Mouse (Mus musculus): Measurements from ENCODE around the gene Hist1h4h. TPM values are rescaled to one million over a fixed set of nuclear protein-coding genes. Genes with fewer than 3 reads are reported as not detected.
A peak's percentile ranks its signal among the peaks of the same experiment; 100 is the strongest.

Gene Hist1h4h
- polyA plus RNA-seq, 1 experiment from 2014 or later: 6.9 TPM

GRCm38 (mm10) chr13:23515826-23516620, 14.8 kb upstream of the Hist1h4h start:
- Histone ChIP-seq H3K4me1 (peaks cover 3% of the 10 kb centered on the region; the same call in 1 of the 2 replicates), H3K4me2 (replicated peaks) (peak overlapping the region; percentile 68), H3K27ac (no peak overlapping the region), H3K4me3 (peak overlapping the region; percentile 31), H3K36me3 (no peaks in the 10 kb centered on the region), H3K9me3 (replicated peaks) (no peaks in the 10 kb centered on the region), H3K9ac (peak overlapping the region; percentile 39; the same call in 1 of the 2 replicates), H3K27me3 (no peaks in the 10 kb centered on the region)
- WGBS: 52% methylated on average over 15 of the region's 15 CpGs
- ATAC-seq (ENCODE audit: low FRiP score): no peak

- ATAC-seq (ENCODE audit: low FRiP score): peak; percentile 67
- Histone ChIP-seq H3K4me1 (peaks cover 3% of the 10 kb centered on the region; the same call in 1 of the 2 replicates), H3K4me3 (peak overlapping the region; percentile 41), H3K9ac (0 out of 2 replicates have a peak overlapping the region, but pooled peaks have one; percentile 18), H3K36me3 (no peaks in the 10 kb centered on the region), H3K27me3 (no peaks in the 10 kb centered on the region), H3K4me2 (replicated peaks) (peak overlapping the region; percentile 68), H3K9me3 (replicated peaks) (no peaks in the 10 kb centered on the region), H3K27ac (no peak overlapping the region)
- WGBS: under 1% methylated on average over 19 of the region's 19 CpGs
Measured at GRCm38 (mm10) chr13:23516822-23517602, 13.8 kb upstream of the Hist1h4h start.

- no peaks in the 10 kb centered on the region for H3K36me3 ChIP-seq
- H3K4me2 ChIP-seq (replicated peaks): peak overlapping the region; percentile 68
- H3K4me1 ChIP-seq: peaks cover 3% of the 10 kb centered on the region; the same call in 1 of the 2 replicates
- H3K9me3 ChIP-seq (replicated peaks): no peaks in the 10 kb centered on the region
- no peak overlapping the region for H3K27ac ChIP-seq
- H3K4me3 ChIP-seq: peak overlapping the region; percentile 41
- WGBS: under 1% methylated on average over 27 of the region's 27 CpGs
- H3K27me3 ChIP-seq: no peaks in the 10 kb centered on the region
- ATAC-seq (ENCODE audit: low FRiP score): peak; percentile 85
- no peak overlapping the region for H3K9ac ChIP-seq
Measured at GRCm38 (mm10) chr13:23517603-23518294, 13.1 kb upstream of the Hist1h4h start.

GRCm38 (mm10) chr13:23518295-23518603, 12.6 kb upstream of the Hist1h4h start:
- 0 out of 2 replicates have a peak, but pooled peaks have one; percentile 8 for ATAC-seq (ENCODE audit: low FRiP score)
- Histone ChIP-seq H3K4me3 (peak overlapping the region; percentile 41), H3K27me3 (no peaks in the 10 kb centered on the region), H3K4me1 (peaks cover 3% of the 10 kb centered on the region; the same call in 1 of the 2 replicates), H3K27ac (no peak overlapping the region), H3K9me3 (replicated peaks) (no peaks in the 10 kb centered on the region), H3K4me2 (replicated peaks) (peak overlapping the region; percentile 68), H3K9ac (no peak overlapping the region), H3K36me3 (no peaks in the 10 kb centered on the region)
- WGBS: 1% methylated on average over 6 of the region's 6 CpGs

GRCm38 (mm10) chr13:23518885-23519284, 12.0 kb upstream of the Hist1h4h start:
- Histone ChIP-seq H3K27me3 (no peaks in the 10 kb centered on the region), H3K36me3 (no peaks in the 10 kb centered on the region), H3K4me3 (peak overlapping the region; percentile 35), H3K4me1 (peaks cover 3% of the 10 kb centered on the region; the same call in 1 of the 2 replicates), H3K4me2 (replicated peaks) (peak overlapping the region; percentile 68), H3K27ac (peak overlapping the region; percentile 35; the same call in 1 of the 2 replicates), H3K9me3 (replicated peaks) (no peaks in the 10 kb centered on the region), H3K9ac (no peak overlapping the region)
- WGBS: 0% methylated on average over 6 of the region's 6 CpGs
- peak; percentile 49; the same call in 1 of the 2 replicates for ATAC-seq (ENCODE audit: low FRiP score)

- Histone ChIP-seq H3K4me1 (peaks cover 3% of the 10 kb centered on the region; the same call in 1 of the 2 replicates), H3K27ac (peak overlapping the region; percentile 35; the same call in 1 of the 2 replicates), H3K27me3 (no peaks in the 10 kb centered on the region), H3K4me2 (replicated peaks) (peak overlapping the region; percentile 68), H3K4me3 (peak overlapping the region; percentile 35), H3K9me3 (replicated peaks) (no peaks in the 10 kb centered on the region), H3K9ac (no peak overlapping the region), H3K36me3 (no peaks in the 10 kb centered on the region)
- WGBS: under 1% methylated on average over 10 of the region's 10 CpGs
- no peak for ATAC-seq (ENCODE audit: low FRiP score)
Measured at GRCm38 (mm10) chr13:23519416-23519815, 11.4 kb upstream of the Hist1h4h start.

GRCm38 (mm10) chr13:23521703-23522102, 9.1 kb upstream of the Hist1h4h start:
- no peaks in the 10 kb centered on the region for H3K36me3 ChIP-seq
- no peak for ATAC-seq (ENCODE audit: low FRiP score)
- H3K27me3 ChIP-seq: no peaks in the 10 kb centered on the region
- H3K9me3 ChIP-seq (replicated peaks): no peaks in the 10 kb centered on the region
- no peak overlapping the region for H3K4me3 ChIP-seq
- WGBS: 3% methylated on average over 14 of the region's 14 CpGs
- H3K9ac ChIP-seq: no peak overlapping the region
- peak overlapping the region; percentile 19; the same call in 1 of the 2 replicates for H3K4me2 ChIP-seq (replicated peaks)
- H3K27ac ChIP-seq: no peak overlapping the region
- H3K4me1 ChIP-seq: peaks cover 4% of the 10 kb centered on the region

GRCm38 (mm10) chr13:23523976-23524375, 6.9 kb upstream of the Hist1h4h start:
- Histone ChIP-seq H3K27ac (no peak overlapping the region), H3K4me3 (no peak overlapping the region), H3K9me3 (replicated peaks) (no peaks in the 10 kb centered on the region), H3K4me1 (peaks cover 4% of the 10 kb centered on the region), H3K4me2 (replicated peaks) (no peak overlapping the region), H3K36me3 (no peaks in the 10 kb centered on the region), H3K27me3 (no peaks in the 10 kb centered on the region), H3K9ac (no peak overlapping the region)
- 48% methylated on average over 5 of the region's 5 CpGs for WGBS
- ATAC-seq (ENCODE audit: low FRiP score): no peak

GRCm38 (mm10) chr13:23524654-23525053, 6.2 kb upstream of the Hist1h4h start:
- peaks cover 4% of the 10 kb centered on the region for H3K4me1 ChIP-seq
- H3K4me2 ChIP-seq (replicated peaks): no peak overlapping the region
- no peak overlapping the region for H3K9ac ChIP-seq
- no peaks in the 10 kb centered on the region for H3K9me3 ChIP-seq (replicated peaks)
- H3K36me3 ChIP-seq: no peaks in the 10 kb centered on the region
- no peak for ATAC-seq (ENCODE audit: low FRiP score)
- no peak overlapping the region for H3K4me3 ChIP-seq
- H3K27ac ChIP-seq: no peak overlapping the region
- 9% methylated on average over 5 of the region's 5 CpGs for WGBS
- H3K27me3 ChIP-seq: no peaks in the 10 kb centered on the region

- Histone ChIP-seq H3K9me3 (replicated peaks) (no peaks in the 10 kb centered on the region), H3K36me3 (no peaks in the 10 kb centered on the region), H3K9ac (peak overlapping the region; percentile 32; the same call in 1 of the 2 replicates), H3K27me3 (no peaks in the 10 kb centered on the region), H3K4me1 (peaks cover 4% of the 10 kb centered on the region), H3K27ac (no peak overlapping the region), H3K4me2 (replicated peaks) (peak overlapping the region; percentile 53), H3K4me3 (peak overlapping the region; percentile 38)
- 2% methylated on average over 10 of the region's 10 CpGs for WGBS
- no peak for ATAC-seq (ENCODE audit: low FRiP score)
Measured at GRCm38 (mm10) chr13:23525901-23526300, 4.9 kb upstream of the Hist1h4h start.

- Histone ChIP-seq H3K4me3 (peak overlapping the region; percentile 38), H3K27ac (peak overlapping the region; percentile 49), H3K9ac (peak overlapping the region; percentile 57; the same call in 1 of the 2 replicates), H3K36me3 (no peaks in the 10 kb centered on the region), H3K9me3 (replicated peaks) (no peaks in the 10 kb centered on the region), H3K4me1 (peaks cover 4% of the 10 kb centered on the region), H3K4me2 (replicated peaks) (peak overlapping the region; percentile 53), H3K27me3 (no peaks in the 10 kb centered on the region)
- WGBS: under 1% methylated on average over 17 of the region's 17 CpGs
- peak; percentile 44; the same call in 1 of the 2 replicates for ATAC-seq (ENCODE audit: low FRiP score)
Measured at GRCm38 (mm10) chr13:23526312-23526711, 4.5 kb upstream of the Hist1h4h start.
